Mouse (Mus musculus): ENCODE measurements around the gene Ptdss2. TPM values are rescaled to one million over a fixed set of nuclear protein-coding genes. Genes with fewer than 3 reads are reported as not detected.

Gene Ptdss2
- polyA plus RNA-seq, 1 experiment from 2014 or later = 70.9 TPM

DNA sequence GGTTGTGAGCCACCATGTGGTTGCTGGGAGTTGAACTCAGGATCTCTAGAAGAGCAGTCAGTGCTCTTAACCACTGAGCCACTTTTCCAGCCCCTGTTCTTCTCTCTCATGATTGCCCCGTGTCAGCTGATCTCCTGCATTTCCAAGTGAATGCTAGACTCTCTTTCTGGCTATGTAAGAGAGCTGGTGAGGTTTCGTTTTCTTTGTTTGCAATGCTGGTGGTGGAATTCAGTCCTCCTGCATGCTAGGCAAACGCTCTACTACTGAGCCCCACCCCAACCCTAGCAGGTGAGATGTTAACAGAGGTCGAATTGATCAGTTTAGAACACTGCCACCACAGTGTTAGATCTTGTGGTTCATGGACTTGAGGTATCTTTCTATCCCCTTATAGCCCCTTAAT is 26.5 kb downstream of the Ptdss2 start:
- no peaks in the 10 kb centered on the region for H3K27me3 ChIP-seq (ENCODE audit: control insufficient read depth, insufficient read depth, low read length)
- no peak overlapping the region for H3K4me3 ChIP-seq (ENCODE audit: low read depth, low read length)
- no peak overlapping the region for H3K4me2 ChIP-seq (ENCODE audit: low read depth, low read length, severe bottlenecking)
- H3K9ac ChIP-seq (ENCODE audit: low read length) = no peak overlapping the region
- DNase-seq (ENCODE audit: low spot score) (no peak), ATAC-seq (replicated peaks; ENCODE audit: low FRiP score) (no peak)
- no peaks in the 10 kb centered on the region for H3K4me1 ChIP-seq (replicated peaks; ENCODE audit: control insufficient read depth, insufficient read depth, low read length)
- no peaks in the 10 kb centered on the region for H3K9me3 ChIP-seq (ENCODE audit: control insufficient read depth, low read length)
- H3K36me3 ChIP-seq (ENCODE audit: control insufficient read depth, insufficient read depth, low read length) = no peaks in the 10 kb centered on the region; the same call in 1 of the 2 replicates
- H3K27ac ChIP-seq (ENCODE audit: low read depth, low read length) = no peak overlapping the region
- 83% methylated on average over 4 of the region's 4 CpGs for WGBS

DNA sequence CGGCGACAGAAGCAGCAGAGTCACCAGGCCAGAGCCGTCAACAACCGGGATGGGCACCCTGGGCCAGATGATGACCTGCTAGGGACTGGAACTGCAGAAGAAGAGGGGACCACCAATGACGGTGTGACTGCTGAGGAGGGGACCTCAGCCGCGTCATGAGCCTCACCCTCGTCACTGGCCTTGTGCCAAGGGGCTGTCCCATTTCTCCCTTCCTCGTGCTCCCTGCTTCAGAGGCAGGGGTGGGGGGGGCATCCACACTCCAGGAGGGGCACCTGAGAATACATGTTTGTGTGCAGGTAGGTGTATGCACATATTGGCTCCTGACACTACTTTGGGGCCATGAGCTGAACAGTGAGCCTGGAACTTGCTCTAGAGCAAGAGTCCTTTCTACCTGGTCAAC is 33.2 kb downstream of the Ptdss2 start:
- DNase-seq (ENCODE audit: low spot score) (no peak), ATAC-seq (replicated peaks; ENCODE audit: low FRiP score) (no peak)
- no peak overlapping the region for H3K4me3 ChIP-seq (ENCODE audit: low read depth, low read length)
- 93% methylated on average over 9 of the region's 9 CpGs for WGBS
- no peak overlapping the region for H3K27ac ChIP-seq (ENCODE audit: low read depth, low read length)
- no peaks in the 10 kb centered on the region for H3K27me3 ChIP-seq (ENCODE audit: control insufficient read depth, insufficient read depth, low read length)
- H3K9me3 ChIP-seq (ENCODE audit: control insufficient read depth, low read length) = no peaks in the 10 kb centered on the region
- peaks cover 3% of the 10 kb centered on the region; the same call in 1 of the 2 replicates for H3K36me3 ChIP-seq (ENCODE audit: control insufficient read depth, insufficient read depth, low read length)
- no peaks in the 10 kb centered on the region for H3K4me1 ChIP-seq (replicated peaks; ENCODE audit: control insufficient read depth, insufficient read depth, low read length)
- H3K4me2 ChIP-seq (ENCODE audit: low read depth, low read length, severe bottlenecking) = no peak overlapping the region
- no peak overlapping the region for H3K9ac ChIP-seq (ENCODE audit: low read length)

DNA sequence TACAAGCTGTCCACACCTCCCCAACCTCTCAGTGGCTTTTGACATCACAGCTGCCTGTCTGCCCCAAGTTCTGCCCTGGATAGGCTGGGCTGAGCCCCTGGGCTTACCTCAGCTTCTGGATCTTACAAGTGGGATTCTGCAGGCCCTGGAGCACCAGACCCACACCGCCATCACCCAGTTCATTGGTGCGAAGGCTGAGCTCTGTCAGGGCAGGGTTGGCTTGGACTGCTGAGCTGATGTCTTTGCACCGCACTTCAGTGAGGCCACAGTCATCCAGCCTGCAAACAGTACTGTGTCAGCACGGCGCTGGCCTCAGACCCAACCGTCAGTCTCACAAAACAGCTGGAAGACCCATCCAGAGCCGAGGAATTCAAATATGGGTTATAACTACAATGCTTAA is 42.2 kb downstream of the Ptdss2 start:
- no peaks in the 10 kb centered on the region; the same call in 1 of the 2 replicates for H3K36me3 ChIP-seq (ENCODE audit: control insufficient read depth, insufficient read depth, low read length)
- 93% methylated on average over 7 of the region's 7 CpGs for WGBS
- H3K9ac ChIP-seq (ENCODE audit: low read length) = no peak overlapping the region
- H3K9me3 ChIP-seq (ENCODE audit: control insufficient read depth, low read length) = no peaks in the 10 kb centered on the region
- no peaks in the 10 kb centered on the region for H3K27me3 ChIP-seq (ENCODE audit: control insufficient read depth, insufficient read depth, low read length)
- no peak overlapping the region for H3K27ac ChIP-seq (ENCODE audit: low read depth, low read length)
- H3K4me3 ChIP-seq (ENCODE audit: low read depth, low read length) = no peak overlapping the region
- H3K4me1 ChIP-seq (replicated peaks; ENCODE audit: control insufficient read depth, insufficient read depth, low read length) = peaks cover 14% of the 10 kb centered on the region; the same call in 1 of the 2 replicates
- no peak for ATAC-seq (replicated peaks; ENCODE audit: low FRiP score)
- no peak for DNase-seq (ENCODE audit: low spot score)
- no peak overlapping the region for H3K4me2 ChIP-seq (ENCODE audit: low read depth, low read length, severe bottlenecking)

DNA sequence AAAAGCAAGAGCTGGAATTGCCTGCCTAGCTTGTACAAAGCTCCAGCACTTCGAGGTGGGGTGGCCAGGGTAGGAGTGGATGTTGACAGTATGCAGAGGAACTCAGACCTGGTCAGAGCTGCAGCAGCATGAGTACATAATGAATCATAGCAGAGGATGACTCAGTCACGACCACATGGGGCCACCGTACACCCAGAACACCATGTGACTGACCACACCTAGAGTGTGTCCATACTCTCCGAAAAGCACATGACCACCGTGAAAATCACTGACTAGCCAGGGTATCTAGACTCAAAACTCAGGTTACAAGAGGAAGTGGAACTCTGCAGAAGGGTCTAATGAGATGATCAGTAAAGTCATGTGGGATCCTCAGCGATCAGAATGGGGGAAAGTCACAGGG is 42.7 kb downstream of the Ptdss2 start:
- H3K4me1 ChIP-seq (replicated peaks; ENCODE audit: control insufficient read depth, insufficient read depth, low read length) = peaks cover 14% of the 10 kb centered on the region; the same call in 1 of the 2 replicates
- 91% methylated on average over 6 of the region's 6 CpGs for WGBS
- H3K9ac ChIP-seq (ENCODE audit: low read length) = no peak overlapping the region
- no peak overlapping the region for H3K4me2 ChIP-seq (ENCODE audit: low read depth, low read length, severe bottlenecking)
- DNase-seq (ENCODE audit: low spot score) (no peak), ATAC-seq (replicated peaks; ENCODE audit: low FRiP score) (no peak)
- H3K9me3 ChIP-seq (ENCODE audit: control insufficient read depth, low read length) = no peaks in the 10 kb centered on the region
- H3K4me3 ChIP-seq (ENCODE audit: low read depth, low read length) = no peak overlapping the region
- H3K36me3 ChIP-seq (ENCODE audit: control insufficient read depth, insufficient read depth, low read length) = no peaks in the 10 kb centered on the region; the same call in 1 of the 2 replicates
- H3K27me3 ChIP-seq (ENCODE audit: control insufficient read depth, insufficient read depth, low read length) = no peaks in the 10 kb centered on the region
- no peak overlapping the region for H3K27ac ChIP-seq (ENCODE audit: low read depth, low read length)

DNA sequence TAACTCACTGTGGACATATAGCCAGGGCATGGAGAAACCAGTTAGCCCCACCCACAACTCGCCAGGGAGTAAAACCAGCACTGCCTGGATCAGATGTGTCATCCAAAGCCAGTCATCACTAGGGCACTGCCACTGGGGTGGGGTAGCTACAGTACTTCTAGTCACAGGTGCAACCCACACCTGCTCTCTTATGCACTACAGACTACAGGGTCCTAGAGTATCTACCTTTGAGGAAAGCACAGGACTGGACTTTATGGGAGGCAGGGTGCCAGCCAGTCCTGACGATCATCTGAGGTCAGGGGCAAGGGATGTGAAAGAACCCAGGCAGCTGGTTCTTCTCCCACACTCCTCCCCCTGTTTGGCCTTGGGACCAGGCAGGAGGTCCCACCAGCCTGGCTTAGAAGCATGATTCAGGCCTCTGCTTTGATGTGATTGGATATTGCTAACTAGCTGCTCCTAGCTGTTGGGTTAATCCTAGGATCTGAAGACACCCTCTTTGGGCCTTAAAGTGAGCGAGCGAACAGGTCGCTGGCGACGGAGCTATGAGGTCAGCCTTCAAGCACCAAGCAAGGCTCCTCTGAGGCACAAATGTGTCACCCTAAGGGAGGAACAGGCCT is 45.8 kb downstream of the Ptdss2 start:
- 24% methylated on average over 7 of the region's 7 CpGs for WGBS

DNA sequence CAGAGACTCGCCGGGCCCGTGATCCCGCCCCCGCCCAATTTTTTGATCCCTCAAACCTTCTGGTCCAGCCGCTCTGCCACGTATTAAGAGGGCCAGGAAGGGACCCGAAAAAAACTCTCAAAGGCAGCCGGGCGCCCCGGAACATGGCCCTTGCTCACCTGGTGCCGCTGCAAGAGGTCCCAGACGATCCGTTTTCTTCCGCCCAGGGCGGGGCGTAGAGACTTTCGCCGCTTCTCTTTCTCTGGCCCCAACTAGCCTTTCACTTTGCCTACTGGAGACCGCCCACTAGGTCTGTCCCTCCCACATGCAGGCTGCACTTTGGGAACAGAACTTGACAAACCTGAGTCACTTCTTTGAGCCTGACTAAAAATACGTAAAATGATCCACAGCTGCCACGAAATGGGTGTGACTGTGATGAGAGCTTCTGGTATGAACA is 46.4 kb downstream of the Ptdss2 start:
- peak overlapping the region; percentile 33 for H3K4me3 ChIP-seq (ENCODE audit: low read depth, low read length)
- no peaks in the 10 kb centered on the region for H3K27me3 ChIP-seq (ENCODE audit: control insufficient read depth, insufficient read depth, low read length)
- DNase-seq (ENCODE audit: low spot score) (no peak), ATAC-seq (replicated peaks; ENCODE audit: low FRiP score) (no peak)
- no peak overlapping the region for H3K27ac ChIP-seq (ENCODE audit: low read depth, low read length)
- WGBS = 2% methylated on average over 22 of the region's 22 CpGs
- peak overlapping the region; percentile 69 for H3K9ac ChIP-seq (ENCODE audit: low read length)
- no peaks in the 10 kb centered on the region for H3K9me3 ChIP-seq (ENCODE audit: control insufficient read depth, low read length)
- no peaks in the 10 kb centered on the region for H3K36me3 ChIP-seq (ENCODE audit: control insufficient read depth, insufficient read depth, low read length)
- peak overlapping the region; percentile 63 for H3K4me2 ChIP-seq (ENCODE audit: low read depth, low read length, severe bottlenecking)
- peaks cover 16% of the 10 kb centered on the region; the same call in 1 of the 2 replicates for H3K4me1 ChIP-seq (replicated peaks; ENCODE audit: control insufficient read depth, insufficient read depth, low read length)

More for the DNA sequence above, 45.8 kb downstream of the Ptdss2 start:
- H3K9ac ChIP-seq (ENCODE audit: low read length) = peak overlapping the region; percentile 69
- DNase-seq (ENCODE audit: low spot score) (no peak), ATAC-seq (replicated peaks; ENCODE audit: low FRiP score) (no peak)
- H3K4me1 ChIP-seq (replicated peaks; ENCODE audit: control insufficient read depth, insufficient read depth, low read length) = peaks cover 16% of the 10 kb centered on the region; the same call in 1 of the 2 replicates
- no peaks in the 10 kb centered on the region for H3K36me3 ChIP-seq (ENCODE audit: control insufficient read depth, insufficient read depth, low read length)
- H3K27me3 ChIP-seq (ENCODE audit: control insufficient read depth, insufficient read depth, low read length) = no peaks in the 10 kb centered on the region
- H3K4me2 ChIP-seq (ENCODE audit: low read depth, low read length, severe bottlenecking) = peak overlapping the region; percentile 63
- H3K4me3 ChIP-seq (ENCODE audit: low read depth, low read length) = peak overlapping the region; percentile 33
- H3K9me3 ChIP-seq (ENCODE audit: control insufficient read depth, low read length) = no peaks in the 10 kb centered on the region
- no peak overlapping the region for H3K27ac ChIP-seq (ENCODE audit: low read depth, low read length)

DNA sequence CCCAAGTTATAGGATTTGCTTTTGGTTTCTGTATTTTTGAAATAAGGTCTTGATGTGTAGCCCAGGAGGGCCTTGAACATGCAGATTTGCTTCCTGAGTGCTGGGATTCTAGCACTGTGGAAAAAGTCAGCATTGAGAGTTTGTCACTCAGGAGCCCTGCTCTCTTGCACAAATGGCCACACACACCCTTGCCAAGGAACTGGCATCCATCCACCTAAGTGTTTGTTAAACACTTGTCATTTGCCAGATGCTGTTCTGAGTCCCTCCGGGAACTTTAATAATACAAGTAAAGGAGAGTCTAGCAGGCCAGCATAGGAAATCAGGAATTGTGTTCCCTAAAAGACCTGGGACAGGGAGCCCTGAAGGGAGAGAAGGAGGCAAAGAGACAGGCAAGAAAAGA is 47.1 kb downstream of the Ptdss2 start:
- H3K36me3 ChIP-seq (ENCODE audit: control insufficient read depth, insufficient read depth, low read length) = no peaks in the 10 kb centered on the region
- no peak for DNase-seq (ENCODE audit: low spot score)
- H3K27me3 ChIP-seq (ENCODE audit: control insufficient read depth, insufficient read depth, low read length) = no peaks in the 10 kb centered on the region
- 84% methylated on average over 1 of the region's 1 CpGs for WGBS
- H3K27ac ChIP-seq (ENCODE audit: low read depth, low read length) = no peak overlapping the region
- no peaks in the 10 kb centered on the region for H3K9me3 ChIP-seq (ENCODE audit: control insufficient read depth, low read length)
- no peak overlapping the region for H3K9ac ChIP-seq (ENCODE audit: low read length)
- H3K4me2 ChIP-seq (ENCODE audit: low read depth, low read length, severe bottlenecking) = no peak overlapping the region
- no peak for ATAC-seq (replicated peaks; ENCODE audit: low FRiP score)
- no peak overlapping the region for H3K4me3 ChIP-seq (ENCODE audit: low read depth, low read length)
- peaks cover 16% of the 10 kb centered on the region; the same call in 1 of the 2 replicates for H3K4me1 ChIP-seq (replicated peaks; ENCODE audit: control insufficient read depth, insufficient read depth, low read length)

DNA sequence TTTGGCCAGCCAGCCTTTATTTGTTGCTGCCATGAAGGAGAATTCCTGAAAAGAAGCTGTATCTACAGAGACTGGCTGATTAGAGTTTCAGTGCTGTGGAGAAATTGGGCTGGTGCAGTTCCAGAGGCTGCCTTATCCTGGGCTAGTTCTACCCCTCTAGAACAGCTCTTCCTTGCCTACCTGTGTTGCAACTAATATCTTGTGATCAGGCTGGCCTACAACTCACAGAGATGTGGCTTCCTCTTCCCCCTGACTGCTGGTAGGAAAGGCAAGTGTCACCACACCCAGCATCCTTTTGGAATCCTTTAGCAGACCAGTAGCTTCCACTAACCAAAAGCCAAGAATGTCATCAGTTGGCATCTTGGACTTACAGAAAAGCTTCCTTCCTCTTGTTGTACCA is 47.7 kb downstream of the Ptdss2 start:
- Histone ChIP-seq H3K9me3 (ENCODE audit: control insufficient read depth, low read length) (no peaks in the 10 kb centered on the region), H3K27ac (ENCODE audit: low read depth, low read length) (no peak overlapping the region), H3K4me2 (ENCODE audit: low read depth, low read length, severe bottlenecking) (no peak overlapping the region), H3K4me3 (ENCODE audit: low read depth, low read length) (no peak overlapping the region), H3K27me3 (ENCODE audit: control insufficient read depth, insufficient read depth, low read length) (no peaks in the 10 kb centered on the region), H3K9ac (ENCODE audit: low read length) (no peak overlapping the region), H3K36me3 (ENCODE audit: control insufficient read depth, insufficient read depth, low read length) (no peaks in the 10 kb centered on the region), H3K4me1 (replicated peaks; ENCODE audit: control insufficient read depth, insufficient read depth, low read length) (peaks cover 16% of the 10 kb centered on the region; the same call in 1 of the 2 replicates)
- no peak for ATAC-seq (replicated peaks; ENCODE audit: low FRiP score)
- DNase-seq (ENCODE audit: low spot score) = no peak

Measured in forebrain, embryonic 11.5 days (tissue).